Mouse (Mus musculus) embryo, embryonic 11 days (tissue): ENCODE measurements at regions not wholly inside any gene's neighbourhood (a gene's known extent, or its start where the extent isn't known, plus 50 kb on each side); places are given as distances from the start of the nearest gene placed in this dataset.

Experiments
- DNase-seq: peaks from one replicate; pipeline ENCODE4 v3.0.0-alpha.2; 2015

DNA sequence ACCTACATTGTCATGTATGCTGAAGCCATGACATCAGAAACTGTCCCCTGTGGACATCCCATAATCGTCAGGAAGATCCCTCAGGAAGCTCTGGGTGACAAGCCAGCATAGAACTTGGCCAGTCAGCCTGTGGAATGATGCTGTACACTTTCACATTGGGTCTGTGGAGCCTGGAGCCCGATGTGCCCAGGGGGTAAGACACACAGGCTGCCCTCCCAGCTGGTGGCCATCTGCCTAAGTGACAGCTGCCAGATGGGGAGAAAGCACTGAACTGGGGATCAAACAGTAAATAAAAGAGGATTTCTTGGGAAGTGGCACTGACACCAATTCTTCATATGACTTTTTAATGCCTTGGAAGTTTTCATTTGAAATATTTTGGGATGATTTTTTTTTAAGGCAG is 486.8 kb downstream of the Efnb2 start:
- DNase-seq: no peak

DNA sequence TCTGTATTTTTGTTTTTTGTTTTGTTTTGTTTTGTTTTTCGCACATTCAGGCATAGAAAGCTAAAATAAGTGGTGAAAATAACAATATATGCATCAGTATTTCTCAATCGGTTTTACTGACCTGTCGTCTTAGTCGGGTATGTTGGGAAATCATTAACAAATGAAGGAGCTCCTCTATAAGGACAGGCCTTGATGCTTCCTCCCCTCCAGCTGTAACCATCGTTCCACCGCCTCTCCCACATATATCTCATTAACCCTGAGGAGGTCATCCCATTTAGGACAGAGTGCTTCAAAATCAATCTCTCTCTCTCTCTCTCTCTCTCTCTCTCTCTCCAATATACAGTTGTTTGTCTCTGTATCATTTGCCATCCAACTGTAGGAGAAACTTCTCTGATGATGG is 492.4 kb downstream of the Efnb2 start:
- no peak for DNase-seq

DNA sequence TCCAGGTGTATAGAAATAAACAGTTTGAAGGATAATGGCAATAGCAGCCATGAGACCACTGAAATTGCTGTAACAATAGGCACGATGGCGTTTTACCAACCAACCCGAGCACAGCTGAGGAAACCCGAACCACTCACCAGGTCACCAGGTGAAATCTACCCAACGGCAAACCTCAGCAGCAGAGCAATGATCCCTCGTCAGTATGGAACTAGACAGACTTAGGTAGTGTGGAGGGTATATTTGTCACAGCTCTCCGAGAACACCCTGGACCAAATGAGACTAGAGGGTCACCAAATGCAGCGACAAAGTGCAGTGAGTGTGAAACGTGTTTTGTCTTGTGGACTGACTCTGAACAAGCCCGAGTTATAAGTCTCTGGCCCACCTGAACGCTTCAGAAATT is 492.8 kb downstream of the Efnb2 start:
- no peak for DNase-seq

DNA sequence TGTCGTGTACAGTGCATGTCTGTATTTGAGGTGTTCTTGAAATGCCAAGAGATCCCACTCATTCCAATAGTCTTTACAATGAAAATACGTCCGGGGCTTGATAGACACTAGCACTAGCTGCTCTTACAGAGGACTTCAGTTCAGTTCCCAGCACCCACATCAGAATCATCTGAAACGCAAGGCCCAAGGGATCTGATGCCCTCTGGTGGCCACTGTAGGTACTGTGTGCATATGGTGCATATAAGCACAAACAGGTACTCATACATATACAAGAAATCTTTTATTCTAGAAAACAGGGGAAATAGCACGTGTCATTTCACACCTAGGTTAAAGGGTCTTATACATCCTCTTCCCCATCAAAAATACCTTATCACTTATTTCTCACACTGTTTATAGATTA is 513.5 kb downstream of the Efnb2 start:
- DNase-seq: no peak

DNA sequence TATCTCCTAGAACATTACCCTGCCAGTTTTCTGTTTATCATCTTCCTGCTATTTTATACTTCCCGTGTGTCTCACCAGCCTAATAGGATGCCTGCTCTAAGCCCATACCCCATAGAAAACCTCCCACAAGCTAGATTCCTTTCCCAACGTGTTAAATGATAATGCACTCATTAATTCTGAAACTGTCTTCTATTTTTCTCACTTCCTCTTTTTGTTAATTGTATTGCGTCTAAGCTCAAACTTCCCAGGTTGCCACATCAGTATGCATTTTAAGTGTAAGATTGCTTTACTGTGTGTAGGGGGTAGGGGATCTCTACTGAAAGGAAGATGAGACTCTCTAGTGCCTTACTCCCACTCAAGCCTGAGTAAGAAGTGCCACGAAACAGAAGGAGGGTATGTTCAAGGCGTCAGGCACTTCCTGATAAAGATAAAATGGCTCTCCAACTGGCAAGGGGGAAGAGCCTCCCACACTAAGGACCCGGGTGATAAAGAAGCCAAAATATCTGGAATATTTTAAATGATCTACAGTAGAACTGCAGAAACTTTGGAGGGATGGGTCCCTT is 518.0 kb downstream of the Efnb2 start:
- DNase-seq: no peak

DNA sequence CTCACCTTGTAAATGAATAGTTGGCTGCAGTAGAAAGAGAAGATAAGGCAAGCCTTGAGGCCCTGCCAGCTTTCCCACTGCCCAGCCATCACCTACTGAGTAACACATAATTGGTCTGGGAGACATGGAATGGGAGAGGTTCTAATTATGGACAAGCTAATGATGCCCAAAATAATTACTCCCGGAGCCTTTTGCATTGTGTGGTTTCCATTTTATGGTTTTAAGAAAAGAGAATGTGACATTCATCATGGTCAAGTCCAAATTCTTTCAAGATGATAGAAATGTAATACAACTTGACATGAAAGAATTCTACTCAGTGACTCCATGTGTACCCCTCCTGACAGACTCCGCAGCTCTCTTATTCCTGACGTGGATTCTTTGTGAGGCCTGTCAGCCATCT is 518.6 kb downstream of the Efnb2 start:
- no peak for DNase-seq

DNA sequence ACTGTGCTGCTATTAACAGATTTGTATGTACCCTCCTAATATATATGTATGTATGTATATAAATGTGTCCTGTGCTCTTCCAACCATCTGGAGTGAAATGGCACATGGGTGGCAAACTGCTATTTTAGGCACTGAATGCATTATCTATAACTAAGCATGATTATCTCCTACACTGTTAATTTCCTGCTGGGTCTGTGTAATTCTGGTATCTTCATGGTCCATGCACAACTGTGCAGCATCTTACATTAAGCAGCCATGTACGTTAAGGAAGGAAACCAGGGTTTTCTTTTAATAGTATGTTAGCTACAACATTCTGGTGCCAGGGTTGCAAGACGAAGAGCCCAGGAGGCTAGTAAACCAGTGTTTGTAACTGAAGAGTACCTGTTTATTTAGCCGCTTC is 521.3 kb downstream of the Efnb2 start:
- DNase-seq: no peak

DNA sequence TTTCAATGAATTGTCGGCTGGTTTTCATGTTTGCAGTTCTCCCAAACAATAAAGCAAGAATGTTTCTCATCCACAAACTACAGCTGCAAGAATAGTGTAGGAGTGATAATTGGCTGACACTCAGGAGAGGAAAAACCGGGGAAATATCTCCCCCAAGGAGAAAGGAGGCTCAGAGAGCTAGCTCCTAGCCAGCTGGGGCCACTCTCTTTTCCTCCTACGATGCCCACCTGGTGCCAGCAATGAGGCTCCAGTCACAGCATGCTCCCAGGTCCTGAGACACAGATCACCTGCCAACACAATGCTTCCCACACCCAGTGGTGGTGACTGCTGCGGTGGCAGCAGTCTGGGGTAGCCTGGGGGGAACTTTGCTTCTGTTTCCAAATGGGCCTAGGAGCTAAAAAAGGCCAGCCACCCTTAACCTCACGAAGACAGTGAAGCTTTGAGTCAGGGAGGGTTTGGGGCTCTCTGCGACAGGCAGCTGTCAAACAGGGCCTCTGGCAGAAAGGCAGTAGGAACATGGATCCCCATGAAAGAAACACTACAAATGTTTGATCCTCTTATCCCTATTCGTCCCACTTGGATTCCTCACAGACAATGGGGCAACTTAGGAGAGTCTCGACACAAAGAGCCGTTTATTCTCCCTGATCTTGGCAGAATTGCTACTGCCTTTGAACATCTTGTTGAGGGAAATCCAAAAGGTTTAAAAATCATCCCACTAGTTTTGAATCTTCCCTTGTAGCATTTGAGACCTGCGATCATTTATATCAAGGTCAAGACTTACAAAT is 527.8 kb downstream of the Efnb2 start:
- DNase-seq: peak; percentile 12

DNA sequence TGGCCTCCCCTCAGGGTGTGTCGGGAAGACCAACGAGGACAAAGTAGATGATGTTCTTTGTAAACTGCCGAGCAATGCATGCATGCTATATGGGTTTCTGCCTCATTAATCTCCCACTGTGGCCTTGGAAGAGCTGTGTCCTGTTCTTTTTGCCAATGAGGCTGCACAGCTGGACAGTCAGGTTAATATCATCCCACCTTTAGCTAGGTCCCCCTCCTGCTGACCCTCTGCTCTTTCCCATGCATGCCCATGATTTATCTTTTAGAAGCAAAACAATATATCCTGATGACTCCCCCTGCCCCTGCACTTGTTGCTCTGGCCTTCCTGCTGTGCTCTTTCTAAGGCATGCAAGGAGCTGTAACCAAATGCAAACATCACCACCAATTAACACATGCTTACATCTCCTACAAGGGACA is 529.1 kb downstream of the Efnb2 start:
- peak; percentile 50 for DNase-seq

DNA sequence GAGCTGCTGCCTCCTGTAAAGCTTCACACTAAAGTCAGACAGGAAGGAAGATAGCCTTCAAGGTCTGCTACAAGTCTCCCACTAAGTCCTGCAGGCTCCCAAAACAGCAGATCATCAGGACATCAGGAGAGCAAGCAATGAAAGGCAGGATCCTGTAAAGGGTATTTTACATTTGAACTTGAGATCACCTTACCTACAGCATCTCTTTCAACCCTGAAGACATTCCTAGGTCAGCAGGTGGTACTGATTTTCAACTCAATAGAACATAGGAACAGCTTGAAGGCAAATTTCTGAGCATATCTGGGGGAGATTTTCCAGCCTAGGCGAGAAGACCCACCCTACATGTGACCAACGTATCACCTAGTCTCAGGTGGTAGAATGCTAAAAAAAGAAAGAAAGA is 530.2 kb downstream of the Efnb2 start:
- no peak for DNase-seq

DNA sequence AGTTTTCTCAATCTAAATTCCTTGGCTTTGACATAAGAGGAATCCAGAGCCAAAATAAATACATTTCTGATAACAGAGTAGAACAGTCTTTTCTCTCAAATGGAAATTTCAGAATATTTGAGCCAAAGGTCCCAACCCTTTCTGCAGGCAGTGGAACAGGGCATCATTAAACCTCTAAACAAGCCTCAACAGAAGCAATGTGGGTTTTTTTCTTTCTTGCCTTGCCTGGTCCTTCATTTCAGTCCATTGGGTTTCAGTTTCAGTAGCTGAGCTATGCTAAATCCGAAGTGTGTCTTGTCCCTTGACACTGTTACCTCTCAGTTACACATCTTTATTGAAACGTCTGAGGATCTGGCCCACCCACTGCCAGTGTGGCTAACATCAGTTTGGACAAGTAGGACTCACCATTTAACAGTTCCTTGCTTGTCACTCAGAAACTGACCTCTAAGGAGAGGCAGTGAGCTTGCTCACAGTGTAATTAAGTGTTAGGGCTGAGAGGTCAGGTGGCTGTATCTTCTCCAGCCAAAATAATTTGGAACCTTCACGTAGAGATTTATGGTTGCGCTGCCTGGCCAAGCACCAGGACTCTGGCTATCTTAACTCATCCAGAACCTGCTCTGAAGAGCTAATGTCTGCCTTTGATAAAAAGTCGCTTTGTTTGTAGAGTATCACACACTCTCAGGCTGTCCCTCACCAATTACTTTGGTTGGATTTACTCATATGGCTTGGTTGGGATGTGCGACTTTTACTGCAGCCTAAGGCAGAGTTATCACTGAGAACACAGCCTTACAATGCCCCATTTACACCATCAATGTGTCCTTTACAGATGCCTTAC is 545.2 kb downstream of the Efnb2 start:
- DNase-seq: no peak

DNA sequence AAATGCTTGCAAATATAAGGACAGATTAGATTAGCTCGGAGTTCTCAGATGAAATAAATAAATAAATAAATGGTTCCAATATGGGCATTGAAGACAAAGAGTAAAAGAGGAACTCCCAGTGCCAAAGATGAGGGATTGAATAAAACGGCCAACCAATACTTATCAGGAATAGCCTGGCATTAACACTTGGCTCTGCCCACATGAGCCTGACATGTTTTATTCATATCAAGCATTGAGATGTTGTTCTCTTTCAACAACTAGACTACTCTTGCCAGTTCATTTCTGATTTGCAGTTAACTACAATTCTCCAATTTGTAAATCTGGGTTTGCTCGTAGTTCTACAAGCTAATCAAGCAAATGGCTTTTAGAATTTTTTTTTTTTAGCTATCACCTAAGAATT is 546.4 kb downstream of the Efnb2 start:
- no peak for DNase-seq

DNA sequence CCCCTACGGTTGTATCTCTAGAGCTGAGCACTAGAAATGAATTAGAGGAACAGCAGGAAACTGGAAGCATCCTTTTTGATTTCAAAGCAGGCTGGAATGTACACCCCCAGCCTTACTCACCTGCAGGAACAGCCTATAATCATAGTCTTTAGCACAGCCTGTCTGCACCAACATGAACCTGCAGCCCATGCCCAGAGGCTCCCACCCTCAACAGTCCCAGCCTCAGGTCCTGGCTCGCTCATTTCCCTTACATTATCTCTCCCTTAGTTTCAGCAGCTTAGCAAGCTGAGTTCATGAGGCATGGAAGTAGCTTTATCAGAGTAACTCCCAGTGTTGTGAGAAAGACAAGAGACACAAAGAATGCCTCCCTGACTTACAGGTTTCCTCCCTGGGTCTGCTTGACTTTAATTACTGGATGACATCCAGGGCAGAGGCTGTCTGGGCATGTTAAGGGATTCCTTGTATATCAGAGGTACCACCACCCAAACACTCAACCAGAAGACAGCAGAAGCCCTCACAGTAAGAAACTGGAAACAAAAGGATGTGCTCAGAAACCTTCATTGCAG is 551.2 kb downstream of the Efnb2 start:
- DNase-seq: no peak

DNA sequence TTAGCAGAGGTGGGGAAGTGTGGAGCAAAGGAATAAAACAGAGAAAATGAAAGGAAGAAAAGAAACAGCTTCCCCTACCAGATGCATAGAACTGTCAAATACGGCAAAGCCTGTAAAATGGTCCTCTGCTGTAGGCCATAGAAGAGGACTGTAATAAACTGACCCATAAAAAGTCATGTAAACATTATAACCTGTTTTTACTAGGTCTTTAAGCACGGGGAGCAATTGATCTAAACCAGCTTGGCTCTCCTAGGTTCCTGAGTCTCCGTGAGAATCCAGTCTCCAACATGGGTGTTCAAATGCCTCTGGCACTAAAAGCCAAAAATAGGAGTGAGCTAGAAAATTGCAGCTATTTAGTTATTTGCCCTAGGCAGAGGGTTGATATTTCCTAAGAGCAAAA is 557.5 kb downstream of the Efnb2 start:
- no peak for DNase-seq

DNA sequence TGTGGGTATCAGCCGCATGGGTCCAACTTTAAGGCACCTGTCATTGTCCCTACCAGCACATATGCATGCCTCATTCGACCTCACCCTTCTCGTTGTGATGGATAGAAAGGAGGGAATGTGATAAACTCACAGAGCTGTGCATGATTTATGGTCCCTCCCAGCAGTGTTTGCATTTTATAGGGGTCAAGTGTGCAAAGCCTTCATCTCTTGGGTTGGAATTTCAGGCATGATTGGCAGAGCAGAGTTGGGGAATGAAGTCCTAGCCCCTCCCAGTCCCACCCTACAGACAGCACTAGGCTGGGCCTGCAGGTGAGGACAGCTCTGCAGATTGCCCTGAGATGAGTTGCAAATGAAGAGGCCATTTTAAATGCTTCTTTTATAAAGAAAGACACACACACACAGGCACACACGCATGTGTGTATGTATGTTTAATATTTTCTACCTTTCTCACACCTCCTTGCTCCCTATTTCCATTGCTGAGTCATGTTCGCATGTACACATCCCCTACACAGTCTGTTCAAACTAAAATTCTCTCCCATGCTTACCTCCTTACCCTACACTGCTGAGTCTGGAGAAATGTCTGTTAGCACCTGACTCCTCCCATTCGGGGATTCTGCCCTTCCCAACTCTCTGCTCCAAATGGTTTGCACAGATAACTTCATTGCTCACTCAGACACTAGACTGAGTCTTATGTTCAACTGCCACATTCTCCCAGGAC is 558.9 kb downstream of the Efnb2 start:
- DNase-seq: no peak

DNA sequence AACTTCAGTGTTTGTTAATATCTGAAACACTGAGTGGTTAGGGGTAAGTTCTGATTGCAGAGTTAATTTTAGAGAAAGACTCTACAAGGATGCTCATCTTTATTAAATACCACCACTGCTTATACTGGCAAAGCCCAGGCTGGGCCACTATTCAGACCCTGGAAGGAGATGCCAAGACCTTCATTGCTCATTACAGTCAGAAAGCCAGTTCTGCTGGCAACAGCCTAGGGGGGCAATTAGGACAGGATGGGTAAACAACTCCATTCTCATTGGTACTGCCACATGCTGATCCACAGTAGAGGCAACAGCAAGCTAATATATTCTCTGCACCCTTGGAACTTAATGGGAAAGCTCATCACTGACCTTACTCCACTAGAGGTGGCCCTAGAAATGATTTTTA is 568.5 kb downstream of the Efnb2 start:
- DNase-seq: no peak

DNA sequence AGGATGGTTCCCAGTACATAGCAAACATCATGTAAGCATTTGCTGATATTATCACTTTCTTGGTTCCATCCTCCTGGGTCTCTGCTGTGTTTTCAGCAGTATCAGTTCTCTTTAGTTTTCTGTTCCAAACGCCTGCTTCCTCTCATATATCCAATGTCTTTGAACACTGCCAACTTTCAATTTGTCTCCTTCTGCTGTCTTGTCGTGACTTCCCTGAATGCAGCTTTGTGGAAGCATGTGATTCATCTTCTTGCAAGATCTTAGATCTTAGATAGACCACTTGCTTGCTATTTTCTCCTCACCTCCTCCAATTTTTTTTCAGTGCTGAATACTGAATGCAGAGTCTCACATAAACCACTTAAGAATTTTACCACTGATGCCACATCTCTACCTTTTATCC is 576.4 kb downstream of the Efnb2 start:
- no peak for DNase-seq

DNA sequence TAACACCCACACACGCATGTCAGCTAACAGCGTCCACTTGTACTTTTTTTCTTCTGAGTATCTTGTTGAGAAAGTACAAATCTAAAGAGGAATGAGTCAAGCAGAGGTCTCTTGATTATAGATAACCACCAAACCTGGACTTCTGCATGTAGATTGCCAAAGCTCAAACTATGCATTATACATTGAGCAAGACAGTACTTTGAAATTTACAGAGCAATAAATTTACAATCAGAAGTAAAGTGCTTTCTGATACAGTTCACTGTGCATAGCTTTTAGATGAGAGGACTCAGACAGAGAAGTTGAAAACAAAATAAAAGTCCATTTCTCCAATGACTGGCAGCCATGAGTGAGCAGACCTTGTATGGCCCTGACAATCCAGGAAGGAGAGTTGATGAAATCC is 597.0 kb downstream of the Efnb2 start:
- no peak for DNase-seq

DNA sequence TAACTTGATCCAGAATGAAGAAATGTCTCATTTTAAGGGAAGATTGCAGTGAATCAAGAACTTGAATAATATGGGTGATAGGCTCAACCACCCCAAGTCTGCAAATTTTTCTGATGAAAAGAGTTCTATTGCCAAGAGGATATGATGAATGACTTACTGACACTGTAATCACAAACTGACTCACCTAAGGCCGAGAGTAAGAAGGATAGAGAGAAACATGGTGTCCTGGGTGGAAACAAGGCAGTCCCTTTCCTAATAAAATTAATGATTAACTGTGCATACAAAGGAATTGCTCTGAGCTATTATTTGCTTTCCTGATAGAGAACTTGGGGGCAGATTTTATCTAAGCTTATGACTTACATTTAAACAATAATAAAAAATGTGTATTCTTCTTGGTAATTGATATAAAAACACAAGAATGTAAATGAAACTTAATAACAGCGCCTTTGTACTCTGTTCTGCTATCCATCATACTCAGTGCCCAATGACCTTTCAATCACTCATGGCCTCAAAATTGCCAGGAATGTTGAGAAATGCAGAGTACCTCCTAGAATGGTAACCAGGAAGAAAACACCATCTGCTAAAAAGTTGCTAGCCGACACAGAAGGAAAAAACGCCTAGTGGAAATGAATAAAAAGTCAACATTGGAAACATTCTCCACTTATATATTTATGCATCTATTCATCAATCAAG is 606.7 kb downstream of the Efnb2 start:
- DNase-seq: no peak

DNA sequence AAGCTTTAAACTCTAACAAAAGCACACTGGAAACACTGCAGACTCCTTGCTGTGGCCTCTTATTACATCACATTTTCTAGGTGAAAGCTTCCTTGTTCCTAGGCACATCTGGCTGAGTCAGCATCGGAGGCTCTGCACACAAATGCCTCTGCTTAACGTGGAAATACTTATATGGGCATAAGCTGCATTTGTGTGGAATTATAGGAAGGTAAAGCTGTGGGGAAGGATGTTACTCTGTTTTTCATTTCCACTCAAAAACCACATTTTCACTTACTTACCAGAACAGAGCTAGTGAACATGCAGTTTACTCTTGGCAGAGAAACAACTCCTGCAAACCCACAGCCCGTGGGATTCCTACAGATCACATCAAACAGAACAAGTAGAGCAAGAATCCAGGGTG is 609.9 kb downstream of the Efnb2 start:
- peak; percentile 56 for DNase-seq

DNA sequence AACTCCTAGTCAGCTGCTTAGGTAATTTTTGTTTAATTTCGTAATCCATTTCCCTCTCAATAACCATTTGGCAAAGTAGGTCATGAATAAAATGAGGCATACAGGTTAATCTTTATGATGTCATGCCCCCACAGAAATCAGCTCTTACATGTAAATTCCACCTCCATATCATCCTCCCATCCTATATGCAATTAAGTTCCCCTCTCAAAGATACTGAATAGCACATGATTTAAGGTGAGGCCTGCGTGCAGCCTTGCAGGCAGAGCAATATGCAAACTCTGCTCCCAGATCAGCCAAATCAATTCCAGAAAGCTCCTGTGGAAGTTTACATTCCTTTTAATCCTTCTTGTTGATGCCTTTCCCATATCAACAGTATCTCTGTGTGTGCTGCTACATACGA is 610.3 kb downstream of the Efnb2 start:
- no peak for DNase-seq

DNA sequence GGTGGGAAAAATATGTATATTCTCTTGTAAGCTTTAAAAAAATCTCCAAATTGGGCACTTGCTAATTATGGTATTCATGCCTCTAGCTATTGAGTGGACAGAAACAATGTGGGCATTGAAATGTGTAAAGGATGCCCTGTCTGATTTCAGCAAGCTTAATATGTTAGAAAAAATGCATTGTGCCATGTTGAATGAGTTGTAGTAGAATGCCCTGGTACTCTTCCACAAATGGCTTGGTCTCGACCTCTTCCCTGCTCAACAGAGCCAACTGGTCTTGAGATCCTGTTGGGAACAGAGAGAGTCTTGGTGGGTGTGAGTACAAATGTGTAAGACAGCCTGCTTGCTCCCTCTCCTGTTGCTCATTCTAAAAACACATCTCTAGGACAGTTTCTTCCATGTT is 616.1 kb downstream of the Efnb2 start:
- DNase-seq: no peak

DNA sequence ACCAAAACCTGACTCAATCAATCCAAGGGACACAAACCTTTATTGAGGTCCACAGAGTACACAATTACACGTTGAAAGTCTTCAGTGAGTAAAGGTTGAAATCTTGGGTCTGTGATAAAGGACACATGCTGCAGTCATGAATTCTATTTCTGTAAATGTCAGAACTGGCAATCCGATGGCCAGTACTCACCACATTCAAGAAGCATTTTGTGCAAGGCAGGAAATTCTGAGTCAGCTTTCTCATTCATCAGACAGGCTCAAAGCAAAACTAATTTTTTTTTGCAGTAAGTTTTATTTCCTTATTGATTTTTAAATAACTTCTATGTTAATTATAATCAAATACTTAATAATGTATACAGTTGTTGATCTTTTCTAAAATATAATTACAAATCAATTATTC is 616.7 kb downstream of the Efnb2 start:
- no peak for DNase-seq
